1 mouse cellular context compared by ENCODE assay signal in the genomic region with DNA sequence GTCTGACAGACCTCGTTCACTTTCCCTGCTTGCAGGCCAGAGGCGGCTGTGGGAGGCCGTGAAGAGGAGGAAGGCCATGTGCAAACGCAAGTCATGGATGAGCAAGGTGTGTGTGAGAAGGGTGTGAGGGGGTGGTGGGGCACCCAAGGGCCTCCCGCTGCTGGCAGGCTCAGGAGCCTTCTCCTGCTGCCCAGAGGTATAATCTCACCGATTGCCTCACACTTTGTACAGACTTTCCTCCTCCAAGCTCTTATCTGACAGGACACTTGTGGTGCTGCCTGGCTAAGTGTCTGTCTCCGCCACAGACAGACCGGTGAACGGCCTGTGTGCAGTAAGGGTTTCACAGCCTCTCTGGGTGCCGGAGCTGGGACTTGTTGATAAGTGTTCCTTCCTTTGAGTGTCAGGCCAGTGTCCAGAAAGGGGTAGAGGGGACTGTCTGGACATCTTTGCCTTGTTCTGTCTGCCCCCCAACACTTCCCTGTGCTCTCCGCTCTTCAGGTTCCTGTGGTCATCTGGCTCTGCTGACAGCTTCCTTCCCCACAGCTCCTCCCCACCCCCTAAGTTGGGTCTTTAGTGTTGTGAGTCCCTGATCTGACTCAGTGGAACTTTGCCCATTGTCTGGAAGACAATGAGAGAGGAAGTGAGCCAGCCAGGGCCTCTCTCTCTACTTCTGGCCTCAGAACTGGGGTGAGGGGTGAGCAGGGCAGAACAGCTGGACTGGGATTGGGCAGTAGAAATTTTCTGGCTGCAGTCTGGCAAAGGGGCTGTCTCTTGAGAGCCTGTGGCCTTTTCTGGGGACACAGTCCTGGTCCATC.
A peak's percentile ranks its signal among the peaks of the same experiment; 100 is the strongest.
TF ChIP-seq lines count a peak whose summit lies in the region.

No protein-coding gene starts in this region.

TF ChIP-seq in MEL, 35 proteins besides CTCF, POLR2A, EP300 and RAD21 (continued from another document):
- no peak; the same call in 1 of the 2 replicates for TF ChIP-seq MAFK (IDR thresholded peaks at IDR 0.05; ENCODE audit: borderline replicate concordance, low read depth, low read length)
- TF ChIP-seq JUND (IDR thresholded peaks at IDR 0.05; ENCODE audit: low read depth, low read length), result no peak
- peak; percentile 44; the same call in 1 of the 2 replicates for TF ChIP-seq MAX (IDR thresholded peaks at IDR 0.05; ENCODE audit: low read length)
- TF ChIP-seq TBP (IDR thresholded peaks at IDR 0.05; ENCODE audit: low read depth, low read length), result peak; percentile 40; the same call in 1 of the 2 replicates
- TF ChIP-seq MYB (IDR thresholded peaks at IDR 0.05; ENCODE audit: low read depth, low read length), result peak; percentile 69; the same call in 1 of the 2 replicates
- TF ChIP-seq MXI1 (IDR thresholded peaks at IDR 0.05; ENCODE audit: low read depth, low read length), result peak; percentile 73
TF ChIP-seq in MEL: peak in this region for 14.
